10 mouse cellular contexts compared by ENCODE assay signal in genomic region chr10:96273607-96274365, GRCm38 (mm10).
DNase-seq lines count a peak whose midpoint lies in the region; ATAC-seq lines count a peak whose summit lies in the region.
"Had no signal": no experiment of that assay in that cellular context is flagged by ENCODE, and none has a peak within 500 bp of the region (broad histone marks: within the 10 kb centered on the region; RNA-seq: fewer than 3 reads in every experiment).

No protein-coding gene starts in this region.

- ATAC-seq in granulocyte monocyte progenitor cell, adult 5-6 weeks (replicated peaks; ENCODE audit: poor library complexity, severe bottlenecking) = peak; percentile 99
- ATAC-seq in neutrophil, adult 5-6 weeks (ENCODE audit: extremely low read depth, insufficient number of reproducible peaks, low FRiP score, poor library complexity, severe bottlenecking) = peak; percentile 100
- ATAC-seq: intestine, embryonic 15.5 days had no signal

- DNase-seq in adrenal gland, adult (ENCODE audit: inconsistent age in 2 of 2, low spot score in 1 of 2) = peak; percentile 17 to 41
- DNase-seq in adrenal gland, postnatal 25 days = no peak
- DNase-seq in B cell, adult 2 months = peak; percentile 55 to 59
- no peak for DNase-seq in urinary bladder, postnatal 14 days (ENCODE audit: low spot score)
- no peak for DNase-seq in right cerebral cortex, postnatal 25 days
- no peak for DNase-seq in kidney, postnatal 10 days
- DNase-seq: layer of hippocampus, postnatal 36 days had no signal

Comparison
In these comparisons a context has a peak if more than half of its experiments do, and no peak if none do; other contexts are left out.
1. DNase-seq: peak in adrenal gland, adult (2 of 2) and B cell, adult 2 months (2 of 2); none in adrenal gland, postnatal 25 days (single experiment), urinary bladder, postnatal 14 days (single experiment), right cerebral cortex, postnatal 25 days (single experiment) and kidney, postnatal 10 days (single experiment).